Mouse (Mus musculus) left cerebral cortex, adult 2 months (tissue): ENCODE data around the gene Dbndd1. TPM values are rescaled to one million over a fixed set of nuclear protein-coding genes. Genes with fewer than 3 reads are reported as not detected.
A peak's percentile ranks its signal among the peaks of the same experiment; 100 is the strongest.
"Not testable (repeated sequence)": the region's sequence is repeated elsewhere in the genome, so short reads cannot be mapped to it uniquely, and the experiment has no call there.

Experiments
- DNase-seq, 2 experiments: peaks; one replicate each; pipeline ENCODE4 v3.0.0; 2021 to 2022; ENCODE audit warnings: low spot score in 2 of 2, mixed read lengths in 1 of 2; ENCODE audit errors: extremely low spot score in 1 of 2
- H3K27ac ChIP-seq: fragments of 200-600 bp; 2 replicates; pipeline ENCODE4 v1.8.1; 2022
- H3K4me3 ChIP-seq: fragments of 200-600 bp; 2 replicates; pipeline ENCODE4 v1.8.1; 2022
- CTCF ChIP-seq: fragments of 200-600 bp; IDR thresholded peaks from 2 replicates; pipeline ENCODE4 v1.8.1; 2022; ENCODE audit warnings: antibody characterized with exemption, mild to moderate bottlenecking, moderate library complexity
- intact Hi-C: fragments of 180-260 bp; cut with DNase I; formaldehyde crosslinking; loops from one replicate; pipeline ENCODE4 v1.15.1; 2025
- total RNA-seq, 2 experiments: library from RNA; stranded (reverse); gene quantifications; 2 replicates each; pipeline ENCODE4 v1.2.3; 2021

Dbndd1 gene
- total RNA-seq, 2 experiments from 2014 or later: 16.0 to 18.0 TPM

DNA sequence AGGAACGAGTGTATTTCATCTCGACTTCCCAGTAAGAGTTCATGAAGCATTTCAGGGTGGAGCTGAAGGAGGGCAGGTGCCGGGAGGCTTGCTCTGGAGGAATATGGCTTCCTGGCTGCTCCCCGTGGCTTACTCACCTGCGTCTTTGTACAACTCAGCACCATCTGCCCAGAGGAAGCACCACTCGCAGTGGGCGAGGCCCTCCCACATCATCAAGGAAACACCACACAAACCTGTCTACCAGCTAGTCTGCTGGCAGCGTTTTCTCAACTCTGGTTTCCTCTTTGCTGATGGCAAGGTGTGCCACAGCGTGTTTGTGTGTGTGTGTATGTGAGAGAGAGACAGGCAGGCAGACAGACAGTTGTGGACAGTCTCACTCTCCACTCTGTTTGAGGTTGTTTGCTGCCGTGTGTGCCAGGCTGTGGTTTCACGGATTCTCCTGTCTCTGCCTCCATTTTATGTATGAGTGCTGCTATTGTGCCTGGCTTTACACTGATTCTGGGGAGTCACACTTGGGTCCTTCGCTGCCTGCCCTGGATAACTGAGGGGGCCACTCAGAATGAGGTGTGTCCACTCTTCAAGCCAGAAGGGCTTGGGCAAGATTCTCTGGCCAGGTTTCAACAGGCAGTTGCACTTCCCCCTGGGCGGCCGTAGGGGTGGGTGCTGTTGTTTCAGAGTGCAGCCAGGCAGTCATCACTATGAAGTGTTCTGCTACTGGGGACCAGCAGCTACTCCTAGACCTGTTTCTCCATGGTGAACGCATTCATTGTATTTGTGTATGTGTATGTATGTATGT lies 23.8 kb downstream of the Dbndd1 start:
- intact Hi-C loops: no loop called here
- no peak for TF ChIP-seq CTCF
- DNase-seq: no peak
- Histone ChIP-seq H3K27ac (no peak overlapping the region), H3K4me3 (no peak overlapping the region)

- peak; percentile 38 for TF ChIP-seq CTCF
- intact Hi-C loops: no loop called here
- no peak overlapping the region for H3K4me3 ChIP-seq
- DNase-seq: no peak
- no peak overlapping the region for H3K27ac ChIP-seq
Observed at GRCm38 (mm10) chr8:123482627-123483026, 32.6 kb downstream of the Dbndd1 start.

DNA sequence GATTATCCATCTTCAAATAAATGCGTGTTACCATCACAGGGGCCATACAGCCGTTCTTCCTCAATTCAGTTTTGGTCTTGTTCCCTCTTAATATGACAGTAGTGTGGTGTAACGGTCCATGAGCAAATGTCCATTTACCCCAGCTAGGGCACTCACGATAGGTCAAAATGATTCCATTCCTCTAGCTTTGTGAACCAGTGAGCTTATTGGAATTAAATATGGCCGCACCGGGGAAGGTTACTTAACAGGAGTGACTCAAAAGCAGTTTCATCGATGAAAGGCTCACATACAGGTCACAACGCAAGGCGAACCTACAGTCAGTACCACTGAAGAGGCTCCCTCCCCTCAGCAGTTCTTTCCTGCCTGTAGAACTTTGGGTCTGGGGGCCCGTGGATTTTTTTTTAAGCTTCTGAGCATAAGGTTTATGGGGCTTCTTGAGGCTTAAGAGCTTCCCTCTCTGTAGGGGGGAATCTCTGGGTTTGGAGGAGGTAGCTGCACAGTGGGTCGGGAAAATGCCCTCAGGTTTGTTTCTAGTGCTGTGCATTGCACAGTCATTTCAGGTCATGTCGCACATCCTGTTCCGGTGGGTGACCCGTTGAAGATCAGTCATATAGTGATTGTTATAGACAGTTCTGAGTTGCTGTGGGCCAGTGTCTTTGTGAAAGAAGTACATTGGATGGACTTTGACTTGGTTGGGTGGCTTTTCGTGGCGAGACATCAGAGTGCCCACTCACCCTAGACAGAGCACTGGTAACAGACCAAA lies 36.6 kb downstream of the Dbndd1 start:
- H3K4me3 ChIP-seq: peak overlapping the region; percentile 97
- intact Hi-C loops: loop anchor here (5.0 kb wide), 1 partner anchor 36 kb away; no protein-coding TSS in a partner anchor
- no peak for DNase-seq
- peak overlapping the region; percentile 98 for H3K27ac ChIP-seq
- no peak for TF ChIP-seq CTCF

DNA sequence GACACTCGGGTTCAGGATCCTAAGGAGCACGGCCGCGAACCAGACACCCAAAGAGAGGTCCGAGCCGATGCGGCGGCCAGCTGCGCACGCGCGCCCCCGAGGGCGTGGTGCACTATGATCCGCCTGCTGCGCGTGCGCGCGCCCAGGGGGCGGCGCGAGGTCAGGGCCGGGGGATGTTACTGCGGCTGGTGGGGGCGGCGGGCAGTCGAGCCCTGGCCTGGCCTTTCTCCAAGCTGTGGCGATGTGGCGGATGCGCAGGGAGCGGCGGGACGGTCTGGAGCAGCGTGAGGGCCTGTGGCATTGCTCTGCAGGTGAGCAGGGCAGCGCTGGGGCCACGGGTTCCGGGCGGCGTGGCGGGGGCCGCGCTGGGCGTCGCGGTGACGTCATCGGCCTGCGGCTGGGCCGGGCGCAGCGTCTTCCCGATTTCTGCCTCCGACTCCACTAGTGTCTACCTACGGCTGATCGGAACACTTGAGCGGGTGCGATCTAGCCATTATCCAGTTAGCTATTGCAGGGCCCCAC lies 37.5 kb downstream of the Dbndd1 start, which contains the start of gene Afg3l1:
TSS of gene Afg3l1 (plus strand) at position 167 of the 522 bp plus-strand sequence.
- H3K4me3 ChIP-seq: peak within 1 kb of the TSS; percentile 97
- intact Hi-C loops: loop anchor here (5.0 kb wide), 1 partner anchor 35 kb away; no protein-coding TSS in a partner anchor
- no peak for TF ChIP-seq CTCF
- H3K27ac ChIP-seq: peak within 1 kb of the TSS; percentile 98
- DNase-seq: peak; percentile 92 to 93

- Histone ChIP-seq H3K4me3 (peak overlapping the region; percentile 97), H3K27ac (peak overlapping the region; percentile 98)
- no peak for TF ChIP-seq CTCF
- DNase-seq: peak in 1 of 2 experiments; percentile 30
- intact Hi-C loops: loop anchor here (5.0 kb wide), 1 partner anchor 35 kb away; no protein-coding TSS in a partner anchor
Observed at GRCm38 (mm10) chr8:123476911-123477736, 38.1 kb downstream of the Dbndd1 start.

GRCm38 (mm10) chr8:123474549-123474948 lies 40.7 kb downstream of the Dbndd1 start:
- H3K4me3 ChIP-seq, H3K27ac ChIP-seq, DNase-seq, intact Hi-C loops: not testable (repeated sequence)

GRCm38 (mm10) chr8:123472991-123473390 lies 42.3 kb downstream of the Dbndd1 start:
- H3K4me3 ChIP-seq, intact Hi-C loops, DNase-seq, H3K27ac ChIP-seq: not testable (repeated sequence)

GRCm38 (mm10) chr8:123467476-123467875 lies 47.8 kb downstream of the Dbndd1 start:
- no peak overlapping the region for H3K4me3 ChIP-seq
- intact Hi-C loops: no loop called here
- no peak overlapping the region for H3K27ac ChIP-seq
- no peak for DNase-seq
- TF ChIP-seq CTCF: no peak

- DNase-seq: no peak
- Histone ChIP-seq H3K4me3 (no peak overlapping the region), H3K27ac (no peak overlapping the region)
- intact Hi-C loops: no loop called here
- no peak for TF ChIP-seq CTCF
Observed at GRCm38 (mm10) chr8:123463651-123464050, 51.6 kb downstream of the Dbndd1 start.

Other genes with a start within 250 kb of the Dbndd1 start
- gene Fanca, start 196.9 kb downstream of the Dbndd1 start, total RNA-seq: 1 to 10 TPM; 3.1 to 3.7 TPM
- 10 to 100 TPM; 14.1 to 19.5 TPM for gene Spire2, start 182.8 kb downstream of the Dbndd1 start, total RNA-seq
- gene Tcf25, start 141.7 kb downstream of the Dbndd1 start, total RNA-seq: 100 to 1,000 TPM; 586 to 610 TPM
- gene Mc1r, start 108.4 kb downstream of the Dbndd1 start, total RNA-seq: under 1 TPM; 0.18 to 0.19 TPM
- gene Tubb3, start 104.0 kb downstream of the Dbndd1 start, total RNA-seq: 100 to 1,000 TPM; 373 to 377 TPM
- 10 to 100 TPM; 55.0 to 55.5 TPM for gene Def8, start 91.9 kb downstream of the Dbndd1 start, total RNA-seq
- 10 to 100 TPM; 26.3 to 31.1 TPM for gene Afg3l1, start 37.6 kb downstream of the Dbndd1 start, total RNA-seq
- 10 to 100 TPM; 29.0 to 29.1 TPM for gene Gas8, start 3.4 kb upstream of the Dbndd1 start, total RNA-seq
- gene Rhou, start 138.5 kb upstream of the Dbndd1 start, total RNA-seq: 10 to 100 TPM; 45.9 to 46.2 TPM